25 mouse cellular contexts compared by ENCODE assay signal in the genomic region with DNA sequence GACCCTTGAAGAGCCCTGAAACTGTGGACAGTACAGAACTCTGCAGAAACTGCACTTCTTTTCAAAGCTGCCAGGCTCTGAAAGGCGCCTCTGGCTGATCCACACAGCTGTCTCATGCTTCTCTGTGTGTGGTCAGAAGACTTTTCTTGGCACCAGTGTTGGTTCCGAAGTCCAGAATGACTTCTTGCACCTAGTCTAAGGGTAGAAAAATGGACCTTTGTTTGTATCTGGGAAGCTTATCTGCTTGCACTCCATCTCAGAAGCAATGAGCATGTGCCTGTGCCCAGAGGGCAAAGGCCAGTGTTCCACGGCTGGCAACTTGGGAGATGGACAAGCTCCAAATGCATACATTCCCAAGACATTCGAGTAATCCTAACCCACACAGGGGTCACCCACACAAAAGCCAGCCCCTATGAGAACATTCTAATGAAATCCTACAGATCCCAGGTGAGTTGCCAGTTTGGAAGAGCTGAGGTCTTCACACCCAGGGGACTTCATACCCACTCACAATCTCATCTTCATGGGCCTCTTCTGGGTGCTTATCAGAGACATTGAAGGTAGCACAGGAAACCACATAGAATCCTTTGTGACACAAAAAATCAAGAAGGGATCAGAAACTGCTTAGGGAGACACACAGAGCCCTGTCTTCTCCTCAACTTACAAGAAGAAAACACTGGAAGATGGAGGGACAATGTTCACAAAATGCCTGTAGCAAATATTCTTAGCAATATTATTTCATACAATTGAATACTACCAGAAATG. TPM values are rescaled to one million over a fixed set of nuclear protein-coding genes. Genes with fewer than 3 reads are reported as not detected.
A peak's percentile ranks its signal among the peaks of the same experiment; 100 is the strongest.
DNase-seq lines count a peak whose midpoint lies in the region; ATAC-seq and TF ChIP-seq lines count a peak whose summit lies in the region.
"Had no signal": no experiment of that assay in that cellular context is flagged by ENCODE, and none has a peak within 500 bp of the region (broad histone marks: within the 10 kb centered on the region; RNA-seq: fewer than 3 reads in every experiment).

No protein-coding gene starts in this region.

- no peak overlapping the region for H3K4me3 ChIP-seq in kidney, adult 2 months (ENCODE audit: insufficient read depth, low read depth, low read length)
- H3K4me3 ChIP-seq in small intestine, adult 2 months (ENCODE audit: low read depth, low read length), result no peak overlapping the region
- no peak overlapping the region for H3K4me3 ChIP-seq in hindbrain, embryonic 12.5 days
- H3K4me3 ChIP-seq: embryonic facial prominence, embryonic 10.5 days; embryonic facial prominence, embryonic 15.5 days; forebrain, embryonic 12.5 days; heart, embryonic 10.5 days; hindbrain, embryonic 13.5 days; neural tube, embryonic 12.5 days had no signal

- H3K27me3 ChIP-seq in kidney, adult 2 months (replicated peaks; ENCODE audit: control insufficient read depth, insufficient read depth, low read length), result no peaks in the 10 kb centered on the region
- no peaks in the 10 kb centered on the region for H3K27me3 ChIP-seq in small intestine, adult 2 months (ENCODE audit: control insufficient read depth, insufficient read depth, low read length)
- no peaks in the 10 kb centered on the region for H3K27me3 ChIP-seq in hindbrain, embryonic 12.5 days
- H3K27me3 ChIP-seq: embryonic facial prominence, embryonic 15.5 days; forebrain, embryonic 12.5 days; hindbrain, embryonic 13.5 days; neural tube, embryonic 12.5 days had no signal

- H3K9ac ChIP-seq in hindbrain, embryonic 12.5 days, result no peak overlapping the region
- H3K9ac ChIP-seq: embryonic facial prominence, embryonic 15.5 days; forebrain, embryonic 12.5 days; hindbrain, embryonic 13.5 days; liver, embryonic 14.5 days; neural tube, embryonic 12.5 days had no signal

- ATAC-seq in hindbrain, embryonic 12.5 days (ENCODE audit: low FRiP score), result no peak
- ATAC-seq: midbrain, embryonic 16.5 days had no signal

- peak overlapping the region; percentile 74 for H3K27ac ChIP-seq in kidney, adult 2 months (ENCODE audit: insufficient read depth, low read depth, low read length)
- H3K27ac ChIP-seq in small intestine, adult 2 months (ENCODE audit: insufficient read depth, low read depth, low read length), result peak overlapping the region; percentile 83
- H3K27ac ChIP-seq in hindbrain, embryonic 12.5 days, result no peak overlapping the region
- H3K27ac ChIP-seq: embryonic facial prominence, embryonic 10.5 days; embryonic facial prominence, embryonic 15.5 days; forebrain, embryonic 12.5 days; heart, embryonic 10.5 days; hindbrain, embryonic 13.5 days; liver, embryonic 14.5 days; neural tube, embryonic 12.5 days had no signal

- no peak overlapping the region for H3K4me2 ChIP-seq in hindbrain, embryonic 12.5 days (replicated peaks)
- H3K4me2 ChIP-seq: embryonic facial prominence, embryonic 15.5 days; forebrain, embryonic 12.5 days; hindbrain, embryonic 13.5 days; midbrain, embryonic 11.5 days; neural tube, embryonic 12.5 days had no signal

- no peak for TF ChIP-seq POLR2A in kidney, adult 2 months (IDR thresholded peaks at IDR 0.05; ENCODE audit: low read depth, low read length)
- no peak for TF ChIP-seq POLR2A in small intestine, adult 2 months (IDR thresholded peaks at IDR 0.05; ENCODE audit: low read depth, low read length)

- no peak for TF ChIP-seq CTCF in kidney, adult 2 months (conservative IDR thresholded peaks at IDR 0.05; ENCODE audit: insufficient read depth, insufficient read length, low read depth, low read length)
- no peak for TF ChIP-seq CTCF in small intestine, adult 2 months (IDR thresholded peaks at IDR 0.05; ENCODE audit: extremely low read depth, insufficient read length, insufficient replicate concordance, low read depth, low read length)

- WGBS in kidney, adult 2 months, result 34% methylated on average over 4 of the region's 4 CpGs
- 21% methylated on average over 4 of the region's 4 CpGs for WGBS in small intestine, adult 2 months
- WGBS in hindbrain, embryonic 12.5 days, result 68% methylated on average over 4 of the region's 4 CpGs

- H3K9me3 ChIP-seq in hindbrain, embryonic 12.5 days (replicated peaks), result no peaks in the 10 kb centered on the region
- H3K9me3 ChIP-seq: embryonic facial prominence, embryonic 10.5 days; embryonic facial prominence, embryonic 15.5 days; forebrain, embryonic 12.5 days; heart, embryonic 10.5 days; hindbrain, embryonic 13.5 days; neural tube, embryonic 12.5 days had no signal

- no peaks in the 10 kb centered on the region for H3K36me3 ChIP-seq in kidney, adult 2 months (ENCODE audit: control insufficient read depth, insufficient read depth, low read length)
- H3K36me3 ChIP-seq in small intestine, adult 2 months (ENCODE audit: control insufficient read depth, insufficient read depth, low read length), result no peaks in the 10 kb centered on the region
- H3K36me3 ChIP-seq in hindbrain, embryonic 12.5 days, result no peaks in the 10 kb centered on the region
- H3K36me3 ChIP-seq: embryonic facial prominence, embryonic 10.5 days; embryonic facial prominence, embryonic 15.5 days; forebrain, embryonic 12.5 days; heart, embryonic 10.5 days; hindbrain, embryonic 13.5 days; neural tube, embryonic 12.5 days had no signal

- H3K4me1 ChIP-seq in kidney, adult 2 months (ENCODE audit: control insufficient read depth, insufficient read depth, low read length), result peaks cover 7% of the 10 kb centered on the region; the same call in 1 of the 2 replicates
- H3K4me1 ChIP-seq in small intestine, adult 2 months (ENCODE audit: control insufficient read depth, insufficient read depth, insufficient read length, low read length), result peaks cover 20% of the 10 kb centered on the region
- H3K4me1 ChIP-seq in hindbrain, embryonic 12.5 days, result no peaks in the 10 kb centered on the region
- H3K4me1 ChIP-seq: embryonic facial prominence, embryonic 10.5 days; embryonic facial prominence, embryonic 15.5 days; forebrain, embryonic 12.5 days; heart, embryonic 10.5 days; hindbrain, embryonic 13.5 days; neural tube, embryonic 12.5 days had no signal

- DNase-seq in kidney, adult 2 months, result peak; percentile 85
- no peak for DNase-seq in kidney, postnatal 10 days
- peak; percentile 28 for DNase-seq in thymus, postnatal 4 days
- no peak for DNase-seq in thymus, postnatal 0 days (ENCODE audit: low spot score)
- peak; percentile 81 for DNase-seq in kidney, adult 9 months
- no peak for DNase-seq in left cerebral cortex, adult 9 months (ENCODE audit: low spot score in 2 of 2)
- DNase-seq: adrenal gland, adult 8-10 months; cerebellum, adult 8-10 months; cerebellum, postnatal 25 days; gastrocnemius, postnatal 14 days; heart, postnatal 36 days; left cerebral cortex, postnatal 4 days; lung, adult 2 months; lung, postnatal 10 days had no signal

RNA-seq across cellular contexts. Expression of gene Pex5, which starts 37.2 kb away (rescaled TPM):
- 62.0 and 62.8 TPM in 2 replicates for polyA plus RNA-seq in kidney, adult 2 months (2012; rRNA removed)
- 26.4 and 29.9 TPM in 2 replicates for polyA plus RNA-seq in thymus, postnatal 0 days (2015; fragmentation: Nextera tagmentation; extraction: Ambion mirVana)
- polyA plus RNA-seq in small intestine, adult 2 months (2012; rRNA removed), result 17.1 and 29.1 TPM in 2 replicates
- 68.0 and 68.3 TPM in 2 replicates for polyA plus RNA-seq in hindbrain, embryonic 12.5 days (2016; fragmentation: Nextera tagmentation; extraction: Ambion mirVana)

Comparison
In these comparisons a context has a peak if more than half of its experiments do, and no peak if none do; other contexts are left out.
1. DNase-seq: peak in kidney, adult 2 months (single experiment), thymus, postnatal 4 days (single experiment) and kidney, adult 9 months (single experiment); none in kidney, postnatal 10 days (single experiment), thymus, postnatal 0 days (single experiment) and left cerebral cortex, adult 9 months (0 of 2).